Mouse (Mus musculus) mouse embryonic stem cell (cell line): ENCODE measurements around the gene 2310033P09Rik.

Source experiments
- in situ Hi-C, 2 experiments: fragments of 300-500 bp; cut with MboI; formaldehyde crosslinking; loops; 1 replicate in 1 of 2; 3 replicates in 1 of 2; pipeline ENCODE4 v1.14.3; 2019 to 2020; ENCODE audit warnings: low sequenced_read_pairs in 2 of 2, low pct_unique_long_range_greater_than_20kb in 1 of 2, mixed read lengths in 1 of 2; ENCODE audit not compliant: unreplicated experiment in 1 of 2

Gene 2310033P09Rik

DNA sequence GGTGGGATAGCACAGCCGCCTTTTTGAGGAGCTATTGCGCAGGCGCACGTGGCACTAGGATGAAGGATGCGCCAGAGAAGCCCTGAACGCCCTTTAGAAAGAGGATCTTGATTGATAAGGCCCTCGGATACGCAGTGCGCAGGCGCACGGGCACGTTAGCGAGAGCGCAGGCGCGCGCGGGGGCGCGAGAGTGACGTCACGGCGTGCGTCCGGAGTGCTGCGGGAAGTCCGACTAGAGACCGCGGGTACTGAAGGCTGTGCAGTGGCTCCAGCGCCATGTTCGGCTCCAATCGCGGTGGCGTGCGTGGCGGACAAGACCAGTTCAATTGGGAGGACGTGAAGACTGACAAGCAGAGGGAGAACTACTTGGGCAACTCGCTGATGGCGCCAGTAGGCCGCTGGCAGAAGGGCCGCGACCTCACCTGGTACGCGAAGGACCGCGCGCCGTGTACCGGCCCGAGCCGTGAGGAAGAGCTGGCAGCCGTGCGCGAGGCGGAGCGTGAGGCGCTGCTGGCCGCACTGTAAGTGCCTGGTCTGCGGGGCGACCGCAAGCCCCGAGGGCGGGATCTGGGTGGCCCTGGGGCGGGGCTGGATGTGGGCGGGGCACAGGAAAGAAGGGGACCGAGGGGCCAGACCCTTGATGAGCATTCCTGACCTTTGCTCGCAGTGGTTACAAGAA, at the start of gene 2310033P09Rik:
TSS of gene 2310033P09Rik (plus strand) at position 169 of the 679 bp plus-strand sequence.
- in situ Hi-C loops, result no loop called here

GRCm38 (mm10) chr11:59159099-59159498, 49.0 kb upstream of the 2310033P09Rik start:
- in situ Hi-C loops, result no loop called here

GRCm38 (mm10) chr11:59159558-59159957, 48.6 kb upstream of the 2310033P09Rik start:
- in situ Hi-C loops, result no loop called here

DNA sequence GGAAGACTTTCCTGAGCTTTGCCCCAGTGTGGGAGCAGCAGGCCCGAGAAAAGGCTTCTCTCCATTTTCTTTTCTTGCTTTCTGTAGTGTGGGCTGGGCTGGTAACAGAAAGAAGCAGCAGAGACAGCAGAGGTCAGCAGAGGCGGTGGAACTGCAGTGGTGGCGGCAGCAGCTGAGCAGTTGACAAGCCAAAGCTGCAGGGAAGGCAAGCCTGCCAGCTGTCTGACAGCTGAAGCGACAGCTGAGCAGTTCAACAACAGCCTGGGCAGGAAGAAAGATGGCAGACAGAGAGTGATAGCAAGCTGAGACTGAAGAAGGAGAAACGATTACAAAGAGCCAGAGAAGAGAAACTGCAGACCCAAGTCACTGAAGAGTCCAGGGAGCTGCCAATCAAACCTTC, 46.7 kb upstream of the 2310033P09Rik start:
- in situ Hi-C loops, result no loop called here

DNA sequence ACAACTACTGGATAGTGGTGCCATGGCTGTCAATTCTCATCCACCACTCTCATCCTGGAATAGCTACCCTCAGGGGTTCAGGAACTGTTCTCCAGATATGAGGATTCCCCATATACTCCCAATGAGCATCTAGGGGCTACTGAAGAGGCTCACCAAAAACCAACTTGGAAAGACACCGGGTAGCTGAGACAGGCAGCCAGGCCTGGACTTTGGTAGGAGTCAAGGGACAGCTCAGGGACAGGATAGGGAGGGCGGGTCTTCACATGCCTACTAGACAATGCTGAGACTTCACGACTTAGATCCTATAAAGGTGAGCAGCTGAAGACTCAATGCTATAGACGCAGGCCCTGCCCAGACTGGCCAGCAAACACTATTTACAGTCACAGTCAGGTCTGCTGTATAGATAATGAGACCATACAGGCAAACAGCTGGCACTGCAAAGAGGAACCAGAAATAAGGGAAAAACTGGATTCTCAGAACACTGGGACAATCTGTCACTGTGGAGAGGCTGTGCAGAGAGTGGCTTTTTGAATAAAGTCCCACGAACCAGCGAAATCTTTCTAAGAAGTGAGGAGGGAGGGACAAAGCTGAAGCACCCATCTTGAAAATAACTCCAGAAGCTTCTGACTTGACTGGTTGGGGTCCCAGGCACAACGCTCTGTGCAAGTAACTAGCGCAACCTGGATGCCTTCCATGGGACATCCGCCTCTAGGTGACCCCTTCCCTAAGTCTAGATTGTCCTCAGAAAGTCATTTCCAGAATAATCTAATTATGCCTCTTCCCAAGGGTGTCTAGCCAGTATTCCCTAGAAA, 45.5 kb upstream of the 2310033P09Rik start:
- in situ Hi-C loops, result no loop called here

DNA sequence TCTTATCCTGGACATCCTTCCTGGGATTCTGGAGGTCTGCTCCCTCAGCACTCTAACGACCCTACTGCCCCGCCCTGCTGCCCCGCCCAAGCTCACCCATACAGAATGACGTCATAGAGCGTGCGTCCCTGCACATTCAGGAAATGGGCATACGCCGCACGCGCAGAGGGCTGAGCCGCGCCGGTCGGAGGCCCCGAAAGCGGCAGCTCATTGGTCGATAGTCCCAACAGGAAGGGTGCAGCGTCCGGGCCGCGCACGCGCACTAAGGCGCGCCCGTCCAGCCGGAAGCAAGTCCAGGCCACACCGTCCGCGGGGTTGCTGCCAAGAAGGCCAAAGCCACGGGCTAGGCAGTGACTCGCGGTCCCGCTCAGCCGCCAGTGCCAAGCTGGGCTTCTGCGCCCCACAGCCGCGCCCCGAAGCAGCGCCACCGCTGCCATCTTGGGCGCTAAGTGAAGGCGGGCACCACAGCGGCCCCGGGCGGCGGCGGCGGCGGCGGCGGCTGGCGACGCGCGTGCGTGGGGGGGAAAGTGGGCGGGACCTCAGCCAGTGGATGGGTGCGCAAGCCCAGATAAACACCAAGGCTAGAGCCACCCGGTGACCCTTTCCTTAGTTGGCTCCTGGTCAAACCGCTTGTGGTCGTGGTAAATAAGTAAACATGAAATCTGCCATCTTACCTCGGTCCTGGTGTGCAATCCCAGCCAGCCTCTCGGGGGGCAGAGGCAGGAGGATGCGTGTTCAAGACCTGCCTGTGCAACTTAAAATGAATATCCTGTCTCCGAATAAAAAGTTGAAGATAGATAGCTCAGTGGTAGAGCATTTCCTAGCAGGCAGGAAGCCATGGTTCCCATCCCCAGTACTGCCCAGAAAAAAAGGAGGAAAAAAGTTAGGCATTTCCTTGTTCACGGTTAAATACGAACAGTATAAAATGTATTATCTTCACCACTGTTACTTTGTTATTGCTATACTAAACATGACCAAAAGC, 44.6 kb upstream of the 2310033P09Rik start, which contains the start of gene Iba57:
TSS of gene Iba57 (minus strand) at position 485 of the 982 bp plus-strand sequence.
- in situ Hi-C loops, result no loop called here

- in situ Hi-C loops, result no loop called here
These were observed 43.7 kb upstream of the 2310033P09Rik start for GRCm38 (mm10) chr11:59164384-59164783.

DNA sequence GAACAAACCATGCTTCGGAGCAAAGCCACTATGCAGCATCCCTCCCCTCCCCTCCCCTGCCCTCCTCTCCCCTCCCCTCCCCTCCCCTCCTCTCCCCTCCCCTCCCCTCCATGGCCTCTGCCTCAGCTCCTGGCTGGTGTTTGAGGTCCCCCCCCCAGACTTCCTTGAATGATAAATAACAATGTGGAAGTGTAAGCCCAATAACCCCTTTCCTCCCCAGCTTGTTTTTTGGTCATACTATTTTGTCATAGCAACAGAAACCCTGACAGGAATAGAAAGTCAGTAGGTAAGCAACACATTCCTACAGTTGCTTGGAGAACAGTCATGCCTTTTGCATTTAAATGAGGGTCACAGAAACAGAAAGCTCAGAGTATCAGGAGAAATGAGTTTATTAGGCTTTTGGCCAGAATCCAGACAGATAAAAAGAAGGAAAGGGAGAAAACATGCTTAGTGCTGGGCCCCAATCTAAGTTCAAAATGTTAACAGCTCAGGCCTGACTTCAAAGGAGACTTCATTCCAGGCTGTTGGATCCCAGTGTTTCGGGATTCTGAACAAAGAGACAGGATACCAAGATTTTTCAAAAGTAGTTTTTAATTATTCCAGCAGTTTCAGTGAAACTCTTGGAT, 42.4 kb upstream of the 2310033P09Rik start:
- in situ Hi-C loops, result no loop called here

GRCm38 (mm10) chr11:59169807-59170206, 38.3 kb upstream of the 2310033P09Rik start:
- in situ Hi-C loops, result no loop called here

DNA sequence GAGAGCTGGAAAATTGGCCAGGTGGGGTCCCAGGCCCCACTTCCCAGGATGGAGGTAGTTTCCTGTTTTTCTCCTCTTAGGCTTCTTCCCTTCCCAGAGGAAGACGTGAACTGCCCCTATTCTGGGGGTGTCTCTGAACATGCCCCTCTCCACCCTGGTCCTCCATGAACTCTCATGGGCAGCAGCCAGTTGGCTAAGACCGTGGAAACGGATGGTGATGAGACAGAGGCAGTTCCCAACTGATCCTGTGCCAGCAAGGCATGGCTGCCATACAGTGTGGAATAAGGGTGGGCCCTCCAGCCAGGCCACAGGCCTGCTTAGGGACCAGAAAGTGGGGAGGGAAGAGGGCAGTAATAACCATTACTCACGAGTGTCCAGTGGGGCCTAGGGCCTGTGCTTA, 37.6 kb upstream of the 2310033P09Rik start:
- in situ Hi-C loops, result no loop called here

DNA sequence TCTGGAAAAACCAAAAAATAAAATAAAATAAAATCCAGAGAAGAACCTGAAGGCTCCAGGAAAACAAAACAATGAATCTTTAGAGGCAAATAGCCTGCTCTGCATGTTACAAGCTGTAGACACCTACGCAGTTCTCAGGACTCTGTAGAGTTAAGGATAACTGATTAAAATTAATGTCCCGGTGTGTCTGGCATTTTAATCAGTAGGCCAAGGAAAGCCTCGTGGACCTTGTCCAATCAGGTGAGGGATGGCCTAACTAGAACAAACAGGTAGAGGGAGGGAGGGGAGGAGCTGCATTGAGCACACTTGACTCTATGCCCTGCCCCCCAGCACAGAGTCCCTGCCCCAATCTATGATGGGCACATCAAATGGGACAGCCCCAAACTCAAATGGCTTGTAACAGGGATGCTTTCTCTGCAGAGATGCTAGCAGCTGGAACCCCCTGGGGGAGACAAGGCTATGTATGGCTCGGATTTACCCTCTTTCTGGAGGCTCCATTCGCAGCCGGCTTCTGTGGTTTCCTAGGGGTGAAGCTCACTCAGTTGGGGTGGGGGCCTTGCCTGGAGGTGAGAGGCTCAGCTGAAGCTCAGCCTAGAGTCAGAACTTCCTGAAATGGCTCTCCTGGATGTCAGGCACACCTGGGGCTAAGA, 33.8 kb upstream of the 2310033P09Rik start:
- in situ Hi-C loops, result no loop called here

- in situ Hi-C loops, result no loop called here
These were observed 31.6 kb upstream of the 2310033P09Rik start for GRCm38 (mm10) chr11:59176475-59176874.

DNA sequence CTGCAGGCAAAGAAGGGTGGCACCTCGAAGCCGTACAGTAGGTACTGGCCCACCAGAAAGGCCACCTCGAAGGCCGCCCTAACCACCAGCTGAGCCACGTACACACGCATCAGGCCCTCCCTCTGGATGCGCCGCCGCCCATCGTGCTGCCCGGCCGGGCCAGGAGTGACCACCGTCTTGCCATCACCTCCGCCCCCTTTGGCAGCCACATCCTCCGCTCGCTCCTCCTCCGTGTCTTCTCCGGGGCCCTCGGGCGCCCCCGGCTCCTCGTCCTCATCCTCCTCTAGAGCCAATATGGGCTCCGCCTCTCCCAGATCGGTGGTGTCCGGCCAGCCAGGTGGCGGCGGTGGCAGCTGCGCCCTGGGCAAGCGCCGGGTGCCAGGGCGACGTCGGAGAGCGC, 31.2 kb upstream of the 2310033P09Rik start:
- in situ Hi-C loops, result no loop called here

DNA sequence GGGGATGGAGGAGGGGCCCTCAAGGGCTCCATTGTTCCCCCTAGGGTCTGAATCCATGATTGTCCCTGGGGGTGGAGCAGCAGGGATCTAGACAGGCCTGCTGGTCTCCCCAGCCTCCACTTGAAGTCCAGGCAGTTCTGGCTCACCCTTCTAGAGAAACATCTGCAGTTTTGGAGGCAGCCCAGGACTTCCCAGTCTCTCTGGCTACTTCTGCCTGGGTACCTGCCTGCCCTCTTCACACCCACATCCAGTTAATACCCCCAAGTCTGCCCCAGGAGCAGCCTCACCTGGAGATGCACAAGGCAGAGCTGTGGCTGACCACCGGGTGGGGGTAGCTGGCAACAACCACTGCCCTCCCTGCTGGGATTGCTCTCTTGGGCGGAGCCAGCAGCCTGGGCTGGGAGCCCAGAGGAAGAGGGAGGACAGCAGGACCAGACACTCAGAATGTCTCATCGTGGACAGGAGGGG, 25.2 kb upstream of the 2310033P09Rik start, which contains the start of gene Gjc2:
TSS of gene Gjc2 (minus strand) at position 350 of the 468 bp plus-strand sequence.
- in situ Hi-C loops, result no loop called here

DNA sequence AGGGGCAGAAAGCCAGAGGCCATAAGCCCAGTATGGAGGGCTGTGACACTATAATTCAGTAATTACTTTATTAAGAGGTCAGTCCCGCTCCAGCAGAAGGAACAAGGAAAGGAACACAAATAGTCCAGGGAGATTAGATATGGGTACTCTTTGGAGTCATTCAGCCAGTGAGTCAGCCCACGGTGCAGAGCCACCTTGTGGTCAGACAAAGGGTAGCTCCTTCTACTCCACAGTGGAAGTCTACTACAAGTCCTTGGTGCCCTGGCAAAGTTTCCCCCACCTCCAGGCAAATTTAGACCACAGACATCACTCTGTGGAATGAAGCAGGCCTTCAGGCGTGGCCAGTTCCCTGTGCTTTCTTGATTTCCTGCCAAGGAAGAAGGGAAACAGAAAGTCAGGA, 24.3 kb upstream of the 2310033P09Rik start:
- in situ Hi-C loops, result no loop called here

GRCm38 (mm10) chr11:59185490-59185889, 22.6 kb upstream of the 2310033P09Rik start:
- in situ Hi-C loops, result loop anchor here in 1 of 2 experiments (5.0 kb wide), 1 partner anchor 83 kb away; no protein-coding TSS in a partner anchor

DNA sequence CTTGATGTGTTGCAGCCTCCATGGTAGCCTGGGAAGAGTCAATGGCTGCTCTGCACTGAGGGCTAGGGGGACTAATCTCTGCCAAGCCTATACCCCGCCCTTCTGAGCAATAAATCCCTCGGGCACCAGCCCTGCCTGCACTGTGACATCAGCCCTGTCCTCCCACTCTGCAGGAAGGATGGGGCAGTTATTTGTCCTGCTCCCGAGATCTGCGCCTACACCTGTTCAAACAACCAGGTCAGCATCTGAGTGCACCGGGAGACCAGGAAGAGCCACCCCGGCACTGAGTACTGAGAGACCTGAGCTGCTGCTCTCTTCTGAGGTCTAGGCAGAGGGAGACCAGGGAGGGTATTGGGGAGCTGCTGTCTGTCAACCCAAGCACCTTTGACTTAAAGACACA, 20.4 kb upstream of the 2310033P09Rik start:
- in situ Hi-C loops, result loop anchor here in 1 of 2 experiments (5.0 kb wide), 1 partner anchor 85 kb away; no protein-coding TSS in a partner anchor
